Mouse (Mus musculus) c-Kit-negative CD71-positive TER-119-positive erythroid progenitor cells, embryonic 14.5 days (primary cell): Measurements from ENCODE around the gene Dclk1.

ENCODE experiments used
- DNase-seq: peaks from one replicate; pipeline ENCODE4 v3.0.0-alpha.2; 2013; ENCODE audit warnings: low read depth, low spot score

Gene Dclk1

DNA sequence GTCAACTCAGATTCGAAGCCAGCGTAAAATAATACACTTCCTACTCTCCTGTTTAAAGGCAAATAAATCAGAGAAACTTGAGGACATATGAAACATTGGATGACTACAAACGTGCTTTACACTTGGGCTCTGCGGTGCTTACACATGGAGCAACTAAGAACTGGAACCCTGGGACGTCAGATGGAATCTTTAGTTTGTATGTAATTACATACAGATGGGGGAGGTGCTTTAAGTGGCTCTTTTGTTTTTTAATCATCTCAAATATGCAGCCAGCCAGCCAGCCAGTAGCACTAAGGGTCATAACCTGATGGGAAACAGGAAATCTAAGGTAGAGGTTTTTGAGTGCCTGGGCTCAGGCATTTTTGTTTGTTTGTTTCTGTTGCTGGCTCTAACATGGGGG is 295.6 kb downstream of the Dclk1 start:
- no peak for DNase-seq

- no peak for DNase-seq
Measured at GRCm38 (mm10) chr3:55539400-55539799, 297.2 kb downstream of the Dclk1 start.

GRCm38 (mm10) chr3:55539811-55540293 is 297.7 kb downstream of the Dclk1 start:
- no peak for DNase-seq

GRCm38 (mm10) chr3:55540406-55541140 is 298.4 kb downstream of the Dclk1 start:
- no peak for DNase-seq

DNA sequence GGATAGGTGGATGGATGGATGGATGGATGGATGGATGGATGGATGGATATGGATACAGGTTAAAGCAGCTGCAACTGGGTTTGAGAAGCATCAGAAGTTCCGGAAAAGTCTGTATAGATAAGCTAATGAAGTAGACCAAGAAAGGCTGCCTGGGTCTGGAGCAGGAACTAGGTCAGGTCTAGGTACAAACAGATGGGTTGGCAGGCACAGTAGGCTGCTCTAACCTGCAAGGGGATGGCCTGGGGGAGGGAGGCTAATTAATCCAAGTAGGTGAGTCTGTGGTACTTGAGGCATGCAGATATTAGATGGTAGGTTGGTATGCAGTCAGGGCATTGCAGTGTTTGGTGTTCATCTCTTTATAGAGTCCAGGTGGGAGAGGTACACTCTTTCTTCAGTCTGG is 299.6 kb downstream of the Dclk1 start:
- DNase-seq, result no peak

DNA sequence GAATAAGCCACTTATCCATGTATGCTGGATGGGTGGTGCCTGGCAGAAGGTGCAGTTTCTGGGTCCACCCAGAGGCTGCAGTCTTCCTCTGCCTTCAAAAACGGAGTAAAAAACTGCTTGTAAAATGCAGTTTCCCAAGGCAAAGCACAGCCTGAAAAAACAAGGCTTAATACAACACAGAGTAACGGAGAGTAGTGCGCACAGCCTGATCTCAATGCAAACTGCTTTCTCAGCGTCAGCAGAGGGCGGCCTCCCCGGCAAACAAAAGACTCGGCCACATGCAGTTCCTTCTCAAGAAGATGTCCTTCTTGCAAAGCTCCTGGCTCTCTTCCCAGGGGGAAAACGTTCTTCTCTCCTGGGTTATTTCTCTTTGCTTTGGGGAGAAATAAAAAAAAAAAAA is 300.1 kb downstream of the Dclk1 start:
- no peak for DNase-seq

DNA sequence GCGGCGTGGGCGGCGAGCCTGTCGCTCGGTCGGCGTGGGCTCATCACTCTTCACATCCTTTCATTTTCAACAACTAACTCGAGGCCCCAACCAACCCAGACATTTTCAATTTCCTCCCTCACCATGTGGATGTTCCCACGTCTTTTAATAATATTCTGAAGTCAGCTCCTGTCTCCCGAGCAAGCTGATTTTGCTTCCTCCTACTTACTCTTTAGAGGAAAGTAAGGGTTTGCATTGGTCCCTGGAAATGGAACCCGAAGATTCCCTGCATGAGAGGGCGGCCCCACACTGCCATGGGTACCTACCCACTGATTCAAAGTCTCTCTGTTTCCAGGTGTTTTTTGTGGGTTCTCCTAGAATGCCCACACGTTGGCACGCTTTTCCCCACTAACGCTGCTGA is 300.8 kb downstream of the Dclk1 start:
- DNase-seq, result no peak

- DNase-seq, result no peak
Measured at GRCm38 (mm10) chr3:55543929-55544684, 301.9 kb downstream of the Dclk1 start.

GRCm38 (mm10) chr3:55545296-55545695 is 303.1 kb downstream of the Dclk1 start:
- DNase-seq, result no peak

- DNase-seq, result no peak
Measured at GRCm38 (mm10) chr3:55545916-55546315, 303.8 kb downstream of the Dclk1 start.

DNA sequence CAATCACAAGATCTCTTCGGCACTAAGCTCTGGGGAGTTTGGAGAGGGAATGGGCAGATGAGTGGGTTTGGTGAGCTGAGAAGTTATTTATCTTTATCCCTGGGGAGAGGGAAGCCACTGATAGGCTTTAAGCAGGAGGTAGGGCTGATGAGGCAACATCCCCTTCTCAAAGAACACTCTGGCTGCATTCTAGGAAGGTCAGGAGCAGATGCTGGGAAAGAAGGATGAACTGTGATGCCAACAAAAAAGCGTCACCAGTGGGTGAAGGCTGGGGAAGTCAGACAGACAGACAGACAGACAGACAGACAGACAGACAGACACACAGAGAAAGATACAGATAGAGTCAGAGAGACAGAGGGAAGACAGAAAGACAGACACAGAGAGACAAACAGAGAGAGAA is 304.9 kb downstream of the Dclk1 start:
- DNase-seq, result no peak

DNA sequence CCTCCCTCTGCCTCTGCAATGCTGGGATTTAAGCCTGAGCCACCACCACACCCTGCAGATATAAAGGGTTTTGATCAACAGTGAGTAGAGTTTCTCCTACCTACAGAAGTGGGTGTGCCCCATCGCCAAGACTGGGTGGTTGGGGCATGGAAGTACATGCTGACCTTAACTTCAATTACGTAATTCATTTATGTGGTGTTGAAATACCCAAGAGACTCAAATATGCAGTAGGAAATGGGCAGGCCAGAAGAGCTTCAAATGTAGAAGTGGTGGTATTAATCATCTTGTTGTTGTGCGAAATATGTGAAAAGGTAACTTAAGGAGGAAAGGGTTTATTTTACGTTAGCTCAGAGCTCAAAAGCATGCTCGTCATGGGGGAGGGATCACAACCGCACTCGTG is 307.2 kb downstream of the Dclk1 start:
- DNase-seq, result no peak

DNA sequence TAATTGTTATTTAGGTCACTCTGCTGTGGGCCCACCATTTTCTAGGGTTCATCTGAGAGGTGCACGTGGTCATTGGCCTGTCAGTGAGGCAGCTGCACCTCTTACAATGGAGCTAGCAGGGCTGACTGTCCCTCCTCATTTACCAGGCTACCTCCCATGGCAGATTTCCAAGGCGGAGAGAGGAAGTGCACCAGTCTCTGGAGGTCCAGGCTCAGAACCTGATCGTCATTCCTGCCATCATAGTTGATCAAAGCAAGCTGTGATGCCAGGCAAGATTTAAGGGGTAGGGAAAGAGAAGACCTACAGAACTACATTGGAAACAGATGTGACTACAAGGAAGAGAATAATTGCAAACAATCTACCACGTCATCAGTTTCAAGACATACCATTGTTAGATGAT is 308.8 kb downstream of the Dclk1 start:
- no peak for DNase-seq

DNA sequence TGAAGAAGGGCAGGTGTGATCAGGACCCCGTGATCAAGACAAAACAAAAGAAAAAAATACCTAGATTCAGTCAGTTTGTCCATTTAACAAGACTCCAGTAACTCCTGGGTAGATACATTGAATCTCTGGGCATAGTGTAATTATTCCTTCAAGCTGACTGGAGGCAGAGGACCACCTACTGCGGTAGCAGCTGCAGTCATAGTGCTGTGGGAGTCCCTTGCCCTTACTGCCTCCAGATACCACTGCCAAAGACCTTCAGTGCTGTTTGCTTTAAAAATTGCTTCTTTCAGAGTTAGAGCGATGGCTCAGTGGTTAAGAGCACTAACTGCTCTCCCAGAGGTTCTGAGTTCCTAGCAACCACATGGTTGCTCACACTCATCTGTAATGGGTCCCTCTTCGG is 309.7 kb downstream of the Dclk1 start:
- DNase-seq, result no peak

DNA sequence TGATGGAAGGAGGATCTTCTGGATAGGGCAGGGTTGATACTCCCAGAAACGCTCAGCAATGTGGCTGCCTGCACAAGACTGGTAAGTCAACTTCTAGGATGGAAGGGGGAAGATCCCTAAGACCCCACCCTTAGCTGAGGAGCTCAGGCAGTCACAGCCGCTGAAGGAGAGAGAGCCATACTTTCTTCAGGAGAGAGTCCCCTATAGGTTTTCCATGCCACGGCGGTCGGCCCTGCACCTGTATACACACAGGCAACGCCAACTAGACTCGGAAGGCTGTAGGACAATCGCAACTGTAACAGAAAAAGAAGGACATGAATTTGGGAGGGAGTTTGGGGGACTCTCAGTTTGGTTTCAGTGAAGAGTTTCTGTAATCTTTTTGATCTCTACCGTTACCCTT is 310.9 kb downstream of the Dclk1 start:
- DNase-seq, result no peak

DNA sequence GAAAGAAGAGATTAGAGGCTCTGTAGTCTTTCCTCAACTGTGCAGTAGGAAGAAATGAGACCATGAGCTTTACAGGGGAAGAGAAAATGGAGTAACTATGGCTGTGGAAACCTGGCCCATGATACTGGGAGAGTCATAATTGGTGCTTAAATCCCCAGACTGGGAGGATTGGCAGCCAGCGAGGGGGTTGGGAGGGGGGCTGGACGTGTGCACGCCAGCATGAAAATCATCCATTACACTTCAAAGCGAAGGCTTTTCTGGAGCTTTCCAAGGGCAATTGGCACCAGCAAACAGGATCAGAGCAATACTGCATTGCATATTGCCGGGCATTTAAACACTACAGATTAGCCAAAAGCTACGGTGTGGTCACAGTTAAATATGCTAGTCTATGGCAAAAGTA is 313.7 kb downstream of the Dclk1 start:
- no peak for DNase-seq

DNA sequence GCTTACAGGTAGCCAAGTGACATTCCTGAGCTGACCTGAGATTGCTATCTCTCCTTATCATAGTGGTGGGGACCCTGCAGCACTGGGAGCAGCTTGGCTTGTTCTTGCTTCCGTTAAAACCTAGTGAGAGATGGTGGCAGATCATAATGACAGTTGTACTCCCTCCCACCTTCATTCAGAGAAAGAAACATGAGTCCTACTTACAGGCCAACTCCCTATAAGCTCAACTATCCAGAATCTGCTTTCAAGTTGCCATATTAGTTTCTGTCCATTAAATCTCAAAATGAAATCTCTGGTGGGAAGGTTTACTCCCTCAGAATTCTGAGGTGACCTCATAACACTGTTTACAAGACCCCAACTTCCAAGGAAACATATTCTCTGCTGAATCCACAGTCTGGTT is 316.4 kb downstream of the Dclk1 start:
- DNase-seq, result no peak

- no peak for DNase-seq
Measured at GRCm38 (mm10) chr3:55567476-55567875, 325.3 kb downstream of the Dclk1 start.

- DNase-seq, result no peak
Measured at GRCm38 (mm10) chr3:55569539-55569938, 327.4 kb downstream of the Dclk1 start.

GRCm38 (mm10) chr3:55571034-55571433 is 328.9 kb downstream of the Dclk1 start:
- DNase-seq, result no peak

GRCm38 (mm10) chr3:55571552-55572296 is 329.6 kb downstream of the Dclk1 start:
- no peak for DNase-seq

DNA sequence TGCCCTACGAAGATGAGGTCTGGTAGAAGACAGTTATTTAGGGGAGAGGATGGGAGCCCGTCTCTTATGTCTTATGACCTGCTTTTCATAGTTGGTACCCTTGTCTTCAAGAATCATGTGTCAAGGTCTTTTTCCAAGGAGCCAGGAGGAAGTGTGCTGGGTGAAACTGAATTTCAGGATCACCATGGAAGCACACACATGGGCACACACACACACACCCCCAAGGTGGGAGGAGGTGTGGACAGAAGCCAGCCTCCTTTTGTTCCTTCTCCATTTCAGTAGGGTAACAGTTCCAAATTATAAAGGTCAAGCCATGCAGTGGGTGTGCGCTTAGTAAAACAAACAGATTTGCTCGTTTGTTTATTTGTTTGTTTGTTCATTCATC is 330.1 kb downstream of the Dclk1 start:
- DNase-seq, result no peak
